Mouse (Mus musculus) stomach, postnatal 0 days (tissue): ENCODE measurements around the gene Pcyt1a. TPM values are rescaled to one million over a fixed set of nuclear protein-coding genes. Genes with fewer than 3 reads are reported as not detected.

Source experiments
- ATAC-seq: fragments of 200-750 bp; cut with Nextera tagmentation; 2 replicates; pipeline ENCODE4 v1.8.0; 2017; ENCODE audit not compliant: low FRiP score, low TSS enrichment
- DNase-seq: peaks from one replicate; pipeline ENCODE4 v3.0.0-alpha.2; 2016; ENCODE audit warnings: low spot score
- H3K27ac ChIP-seq: fragments of 300-500 bp; sonication (generic); replicated peaks from 2 replicates; pipeline ENCODE4 v1.5.1; 2014; ENCODE audit warnings: mild to moderate bottlenecking, control low read depth
- H3K27me3 ChIP-seq: fragments of 300-500 bp; sonication (generic); 2 replicates; pipeline ENCODE4 v1.6.1; 2014; ENCODE audit warnings: low read length; ENCODE audit not compliant: control insufficient read depth, insufficient read depth
- H3K36me3 ChIP-seq: fragments of 300-500 bp; sonication (generic); 2 replicates; pipeline ENCODE4 v1.6.1; 2014; ENCODE audit warnings: low read length, mixed read lengths; ENCODE audit not compliant: control insufficient read depth, insufficient read depth
- H3K4me1 ChIP-seq: fragments of 300-500 bp; sonication (generic); replicated peaks from 2 replicates; pipeline ENCODE4 v1.6.1; 2014; ENCODE audit warnings: antibody characterized with exemption; ENCODE audit not compliant: control insufficient read depth, insufficient read depth
- H3K4me2 ChIP-seq: fragments of 300-500 bp; sonication (generic); replicated peaks from 2 replicates; pipeline ENCODE4 v1.6.1; 2014; ENCODE audit warnings: low read depth, mild to moderate bottlenecking, control low read depth, moderate library complexity
- H3K4me3 ChIP-seq: fragments of 300-500 bp; sonication (generic); 2 replicates; pipeline ENCODE4 v1.5.1; 2014; ENCODE audit warnings: low read depth, low read length, control low read depth
- H3K9ac ChIP-seq: fragments of 300-500 bp; sonication (generic); 2 replicates; pipeline ENCODE4 v1.6.1; 2014; ENCODE audit warnings: mild to moderate bottlenecking, low read length, control low read depth, mixed read lengths
- H3K9me3 ChIP-seq: fragments of 300-500 bp; sonication (generic); 2 replicates; pipeline ENCODE4 v1.6.1; 2016; ENCODE audit warnings: low read length; ENCODE audit not compliant: control insufficient read depth
- CTCF ChIP-seq: IDR thresholded peaks from 2 replicates; pipeline ENCODE4 v1.5.1; 2016; ENCODE audit warnings: antibody characterized with exemption, low read depth, mild to moderate bottlenecking, moderate library complexity
- EP300 ChIP-seq: optimal IDR thresholded peaks from 2 replicates; pipeline ENCODE3; 2016; ENCODE audit warnings: antibody characterized with exemption
- WGBS: fragments of 180-500 bp; shearing (Covaris S2); extraction: QIAGEN DNeasy Blood & Tissue Kit; methylation state at CpG from one replicate; pipeline ENCODE4 v1.1.7; 2014; 5-methylcytosine and 5-hydroxymethylcytosine counted together
- polyA plus RNA-seq: library from polyadenylated mRNA; unstranded; fragments of >200 nt; fragmentation: Nextera tagmentation; extraction: Ambion mirVana; gene quantifications from 2 replicates; pipeline ENCODE4 v1.2.1, GENCODE M21; 2015

Pcyt1a gene
- polyA plus RNA-seq, 1 experiment from 2014 or later, result 38.6 TPM

GRCm38 (mm10) chr16:32468488-32468887, 37.8 kb downstream of the Pcyt1a start:
- H3K9me3 ChIP-seq, result no peaks in the 10 kb centered on the region
- H3K4me3 ChIP-seq, result no peak overlapping the region
- H3K36me3 ChIP-seq, result peaks cover 13% of the 10 kb centered on the region
- H3K27me3 ChIP-seq, result no peaks in the 10 kb centered on the region
- DNase-seq (no peak), ATAC-seq (no peak)
- H3K27ac ChIP-seq, result no peak overlapping the region
- 96% methylated on average over 3 of the region's 3 CpGs for WGBS
- no peaks in the 10 kb centered on the region for H3K4me1 ChIP-seq
- H3K9ac ChIP-seq, result no peak overlapping the region
- no peak for TF ChIP-seq EP300
- no peak for TF ChIP-seq CTCF
- no peak overlapping the region for H3K4me2 ChIP-seq

GRCm38 (mm10) chr16:32469404-32470105, 38.8 kb downstream of the Pcyt1a start:
- Histone ChIP-seq H3K27me3 (no peaks in the 10 kb centered on the region), H3K36me3 (peaks cover 14% of the 10 kb centered on the region), H3K4me2 (no peak overlapping the region), H3K9me3 (no peaks in the 10 kb centered on the region), H3K4me3 (no peak overlapping the region), H3K27ac (no peak overlapping the region), H3K4me1 (no peaks in the 10 kb centered on the region), H3K9ac (no peak overlapping the region)
- 70% methylated on average over 5 of the region's 5 CpGs for whole genome bisulfite sequencing
- ATAC-seq, result no peak
- TF ChIP-seq EP300 (no peak), CTCF (no peak)
- no peak for DNase-seq

GRCm38 (mm10) chr16:32472276-32473015, 41.7 kb downstream of the Pcyt1a start:
- no peak overlapping the region for H3K4me2 ChIP-seq
- DNase-seq, result no peak
- no peak overlapping the region for H3K9ac ChIP-seq
- no peaks in the 10 kb centered on the region for H3K4me1 ChIP-seq
- no peaks in the 10 kb centered on the region for H3K9me3 ChIP-seq
- WGBS, result 76% methylated on average over 7 of the region's 7 CpGs
- no peaks in the 10 kb centered on the region for H3K27me3 ChIP-seq
- no peak overlapping the region for H3K27ac ChIP-seq
- no peak overlapping the region for H3K4me3 ChIP-seq
- TF ChIP-seq EP300 (no peak), CTCF (no peak)
- peaks cover 14% of the 10 kb centered on the region for H3K36me3 ChIP-seq
- ATAC-seq, result no peak

DNA sequence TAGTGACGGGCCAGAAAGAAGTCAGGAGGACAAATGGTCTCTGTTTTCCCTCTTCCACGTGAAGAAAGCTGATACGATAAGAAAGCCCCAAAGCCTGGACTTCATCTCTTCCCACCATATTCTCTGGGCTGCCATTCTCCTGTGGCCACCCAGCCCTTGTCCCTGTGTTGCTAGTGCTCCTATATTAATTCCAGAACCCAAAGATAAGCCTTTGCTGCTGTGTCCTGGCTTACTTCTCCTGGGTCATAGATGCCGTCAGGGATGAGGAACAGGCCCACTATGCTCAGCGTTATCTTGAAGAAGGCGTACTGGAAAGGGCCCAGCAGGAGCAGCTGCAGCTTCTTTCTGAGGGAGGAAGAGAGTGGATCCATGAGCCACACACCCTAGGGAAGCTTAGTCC, 46.6 kb downstream of the Pcyt1a start:
- TF ChIP-seq CTCF, result no peak
- TF ChIP-seq EP300, result no peak
- no peak overlapping the region for H3K27ac ChIP-seq
- no peaks in the 10 kb centered on the region for H3K4me1 ChIP-seq
- no peak overlapping the region for H3K4me2 ChIP-seq
- WGBS, result 75% methylated on average over 6 of the region's 6 CpGs
- peaks cover 2% of the 10 kb centered on the region; the same call in 1 of the 2 replicates for H3K36me3 ChIP-seq
- no peak for ATAC-seq
- DNase-seq, result no peak
- no peak overlapping the region for H3K9ac ChIP-seq
- H3K4me3 ChIP-seq, result no peak overlapping the region
- no peaks in the 10 kb centered on the region for H3K9me3 ChIP-seq
- H3K27me3 ChIP-seq, result no peaks in the 10 kb centered on the region

- H3K9ac ChIP-seq, result no peak overlapping the region
- H3K27me3 ChIP-seq, result no peaks in the 10 kb centered on the region
- H3K36me3 ChIP-seq, result no peaks in the 10 kb centered on the region
- H3K4me3 ChIP-seq, result no peak overlapping the region
- TF ChIP-seq CTCF (no peak), EP300 (no peak)
- WGBS, result 64% methylated on average over 2 of the region's 2 CpGs
- H3K27ac ChIP-seq, result no peak overlapping the region
- H3K4me2 ChIP-seq, result no peak overlapping the region
- H3K9me3 ChIP-seq, result no peaks in the 10 kb centered on the region
- H3K4me1 ChIP-seq, result no peaks in the 10 kb centered on the region
- no peak for DNase-seq
- no peak for ATAC-seq
These were observed 48.7 kb downstream of the Pcyt1a start for GRCm38 (mm10) chr16:32479415-32479814.

DNA sequence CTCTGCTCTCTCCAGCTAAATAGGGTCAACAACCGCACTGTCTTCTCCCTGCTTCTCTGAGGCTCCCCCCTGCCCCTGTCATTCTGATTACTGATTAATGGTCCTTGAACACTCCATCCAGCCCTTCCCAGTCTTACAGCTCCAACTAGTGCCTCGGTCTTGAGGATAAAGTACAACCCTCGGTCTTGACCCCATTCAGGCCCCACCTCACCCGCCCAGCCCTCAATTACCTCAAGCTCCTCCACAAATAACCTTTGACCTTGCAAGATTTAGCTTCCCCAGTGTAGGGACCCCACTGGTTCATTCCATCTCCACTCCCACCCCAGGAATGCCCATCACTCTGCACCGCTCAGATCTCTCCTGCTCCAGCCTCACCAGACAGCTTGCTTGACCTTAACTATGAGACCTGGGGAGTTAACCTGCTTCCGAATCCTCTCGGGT, 53.7 kb downstream of the Pcyt1a start:
- no peak for ATAC-seq
- no peak overlapping the region for H3K27ac ChIP-seq
- no peak overlapping the region for H3K4me3 ChIP-seq
- no peak for DNase-seq
- H3K4me1 ChIP-seq, result no peaks in the 10 kb centered on the region
- no peaks in the 10 kb centered on the region for H3K9me3 ChIP-seq
- 32% methylated on average over 7 of the region's 7 CpGs for WGBS
- H3K36me3 ChIP-seq, result no peaks in the 10 kb centered on the region
- H3K9ac ChIP-seq, result no peak overlapping the region
- no peak overlapping the region for H3K4me2 ChIP-seq
- TF ChIP-seq EP300 (no peak), CTCF (no peak)
- H3K27me3 ChIP-seq, result no peaks in the 10 kb centered on the region
